15 mouse cellular contexts compared by ENCODE assay signal in the genomic region with DNA sequence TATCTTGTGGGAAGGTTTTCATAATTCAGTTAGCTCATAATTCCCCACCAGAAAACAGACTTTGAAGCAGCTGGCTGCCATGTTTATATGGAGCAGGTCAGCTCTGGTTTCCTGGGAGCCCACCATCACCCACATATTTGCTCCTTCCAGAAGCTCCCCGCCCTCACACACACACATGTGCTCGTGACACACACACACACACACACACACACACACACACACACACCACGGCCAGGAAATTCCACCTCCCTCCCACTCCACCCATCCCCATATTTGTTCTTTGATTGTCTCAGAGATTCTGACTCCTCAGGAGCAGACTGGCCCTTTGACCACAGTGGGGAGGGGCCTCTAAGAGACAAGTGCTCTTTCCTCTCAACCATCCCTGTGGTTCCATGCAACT.
"Had no signal": no experiment of that assay in that cellular context is flagged by ENCODE, and none has a peak within 500 bp of the region (broad histone marks: within the 10 kb centered on the region; RNA-seq: fewer than 3 reads in every experiment).

No protein-coding gene starts in this region.

- H3K4me2 ChIP-seq: neural tube, embryonic 13.5 days; neural tube, embryonic 15.5 days; stomach, embryonic 15.5 days had no signal

- H3K27me3 ChIP-seq: neural tube, embryonic 13.5 days; neural tube, embryonic 15.5 days; stomach, embryonic 15.5 days had no signal

- DNase-seq: retina, postnatal 1 day; right cerebral cortex, adult 18-20 months; right cerebral cortex, postnatal 14 days; right cerebral cortex, postnatal 25 days; right cerebral cortex, postnatal 4 days; spleen, adult 18-20 months; thymus, adult 18-20 months; thymus, adult 2 months; thymus, postnatal 14 days; thymus, postnatal 25 days; thymus, postnatal 36 days; thymus, postnatal 4 days had no signal

- H3K4me3 ChIP-seq: neural tube, embryonic 13.5 days; neural tube, embryonic 15.5 days; stomach, embryonic 15.5 days had no signal

- H3K36me3 ChIP-seq: neural tube, embryonic 13.5 days; neural tube, embryonic 15.5 days; stomach, embryonic 15.5 days had no signal
